Mouse (Mus musculus) liver, postnatal 0 days (tissue): ENCODE measurements around the gene Irak3. TPM values are rescaled to one million over a fixed set of nuclear protein-coding genes. Genes with fewer than 3 reads are reported as not detected.
"Not testable (repeated sequence)": the region's sequence is repeated elsewhere in the genome, so short reads cannot be mapped to it uniquely, and the experiment has no call there.

Experiments used
- ATAC-seq: fragments of 200-750 bp; cut with Nextera tagmentation; 2 replicates; pipeline ENCODE4 v1.8.0; 2017; ENCODE audit warnings: mild to moderate bottlenecking, moderate library complexity
- DNase-seq: peaks from one replicate; pipeline ENCODE4 v3.0.0-alpha.2; 2016
- H3K27ac ChIP-seq: fragments of 300-500 bp; sonication (generic); 2 replicates; pipeline ENCODE4 v1.5.1; 2014; ENCODE audit warnings: antibody characterized with exemption, moderate library complexity, mild to moderate bottlenecking, low read depth
- H3K27me3 ChIP-seq: fragments of 300-500 bp; sonication (generic); 2 replicates; pipeline ENCODE4 v1.6.1; 2014; ENCODE audit warnings: low read length, control low read depth, mixed read lengths; ENCODE audit not compliant: insufficient read depth
- H3K36me3 ChIP-seq: fragments of 300-500 bp; sonication (generic); replicated peaks from 2 replicates; pipeline ENCODE4 v1.6.1; 2014; ENCODE audit warnings: mild to moderate bottlenecking, control low read depth, low read length, moderate library complexity, mixed read lengths; ENCODE audit not compliant: insufficient read depth
- H3K4me1 ChIP-seq: fragments of 300-500 bp; sonication (generic); 2 replicates; pipeline ENCODE4 v1.6.1; 2014; ENCODE audit warnings: antibody characterized with exemption, mild to moderate bottlenecking, control low read depth; ENCODE audit not compliant: insufficient read depth
- H3K4me2 ChIP-seq: fragments of 300-500 bp; sonication (generic); 2 replicates; pipeline ENCODE4 v1.6.1; 2014; ENCODE audit warnings: low read depth, mild to moderate bottlenecking, low read length, moderate library complexity, mixed read lengths
- H3K4me3 ChIP-seq: fragments of 300-500 bp; sonication (generic); 2 replicates; pipeline ENCODE4 v1.5.1; 2014; ENCODE audit warnings: low read depth, low read length
- H3K9ac ChIP-seq: fragments of 300-500 bp; sonication (generic); replicated peaks from 2 replicates; pipeline ENCODE4 v1.6.1; 2014; ENCODE audit warnings: mild to moderate bottlenecking, moderate library complexity
- H3K9me3 ChIP-seq: fragments of 300-500 bp; sonication (generic); 2 replicates; pipeline ENCODE4 v1.6.1; 2016; ENCODE audit warnings: mild to moderate bottlenecking, control low read depth, low read length, mixed read lengths
- CTCF ChIP-seq: sonication (generic); IDR thresholded peaks from 2 replicates; pipeline ENCODE4 v1.5.1; 2016; ENCODE audit warnings: antibody characterized with exemption, low read depth
- EP300 ChIP-seq: IDR thresholded peaks from 2 replicates; pipeline ENCODE4 v1.6.1; 2016; ENCODE audit warnings: antibody characterized with exemption, low read depth, mild to moderate bottlenecking
- WGBS: fragments of 180-500 bp; shearing (Covaris S2); extraction: QIAGEN DNeasy Blood & Tissue Kit; methylation state at CpG from one replicate; pipeline ENCODE4 v1.1.7; 2014; ENCODE audit not compliant: insufficient replicate concordance; 5-methylcytosine and 5-hydroxymethylcytosine counted together
- polyA plus RNA-seq: library from polyadenylated mRNA; unstranded; fragments of >200 nt; fragmentation: Nextera tagmentation; extraction: Ambion mirVana; gene quantifications from 2 replicates; pipeline ENCODE4 v1.2.1, GENCODE M21; 2015

The Irak3 gene
- polyA plus RNA-seq, 1 experiment from 2014 or later: 1.5 TPM

DNA sequence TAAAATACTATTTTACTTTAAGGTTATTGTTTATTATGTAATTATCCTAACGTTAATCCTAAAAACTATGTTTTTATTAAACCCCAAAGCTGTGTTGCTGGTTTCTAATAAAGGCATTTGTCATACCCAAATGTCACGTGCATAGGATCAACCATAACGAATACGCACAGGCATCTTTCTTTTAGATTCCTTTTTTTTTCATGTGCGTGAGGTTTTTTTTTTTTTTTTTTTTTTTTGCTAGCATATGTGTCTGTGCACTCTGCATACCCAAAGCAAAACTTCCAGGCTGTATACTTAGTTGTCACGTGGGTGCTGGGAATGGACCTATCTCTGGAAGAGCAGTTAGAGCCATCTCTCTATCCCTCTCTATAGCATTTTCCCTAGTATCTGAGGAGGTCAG, 88.0 kb downstream of the Irak3 start:
- peaks cover 6% of the 10 kb centered on the region for H3K36me3 ChIP-seq
- H3K9me3 ChIP-seq: no peaks in the 10 kb centered on the region
- TF ChIP-seq EP300: no peak
- H3K4me3 ChIP-seq: no peak overlapping the region
- H3K27me3 ChIP-seq: no peaks in the 10 kb centered on the region
- no peak overlapping the region for H3K27ac ChIP-seq
- WGBS: 81% methylated on average over 6 of the region's 6 CpGs
- ATAC-seq (no peak), DNase-seq (no peak)
- no peak overlapping the region for H3K9ac ChIP-seq
- H3K4me2 ChIP-seq: no peak overlapping the region
- H3K4me1 ChIP-seq: peaks cover 4% of the 10 kb centered on the region; the same call in 1 of the 2 replicates

DNA sequence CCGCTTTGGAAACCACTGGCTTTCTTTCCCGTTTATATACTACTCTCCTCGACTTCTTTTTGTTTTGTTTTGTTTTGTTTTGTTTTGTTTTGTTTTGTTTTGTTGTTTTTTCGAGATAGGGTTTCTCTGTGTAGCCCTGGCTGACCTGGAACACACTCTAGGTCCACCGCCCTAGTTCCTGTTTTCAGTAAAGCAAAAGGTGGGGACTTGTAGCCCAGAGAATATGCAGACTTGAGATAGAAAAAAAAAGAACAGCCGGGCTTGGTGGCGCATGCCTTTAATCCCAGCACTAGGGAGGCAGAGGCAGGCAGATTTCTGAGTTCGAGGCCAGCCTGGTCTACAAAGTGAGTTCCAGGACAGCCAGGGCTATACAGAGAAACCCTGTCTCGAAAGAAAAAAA, 88.4 kb downstream of the Irak3 start:
- not testable (repeated sequence) for H3K9me3 ChIP-seq, H3K27me3 ChIP-seq, H3K4me1 ChIP-seq, DNase-seq, ATAC-seq
- Histone ChIP-seq H3K9ac (peak overlapping the region; percentile 60), H3K36me3 (peaks cover 10% of the 10 kb centered on the region), H3K4me2 (peak overlapping the region; percentile 74), H3K4me3 (peak overlapping the region; percentile 83), H3K27ac (peak overlapping the region; percentile 99)
- 34% methylated on average over 9 of the region's 9 CpGs for WGBS

DNA sequence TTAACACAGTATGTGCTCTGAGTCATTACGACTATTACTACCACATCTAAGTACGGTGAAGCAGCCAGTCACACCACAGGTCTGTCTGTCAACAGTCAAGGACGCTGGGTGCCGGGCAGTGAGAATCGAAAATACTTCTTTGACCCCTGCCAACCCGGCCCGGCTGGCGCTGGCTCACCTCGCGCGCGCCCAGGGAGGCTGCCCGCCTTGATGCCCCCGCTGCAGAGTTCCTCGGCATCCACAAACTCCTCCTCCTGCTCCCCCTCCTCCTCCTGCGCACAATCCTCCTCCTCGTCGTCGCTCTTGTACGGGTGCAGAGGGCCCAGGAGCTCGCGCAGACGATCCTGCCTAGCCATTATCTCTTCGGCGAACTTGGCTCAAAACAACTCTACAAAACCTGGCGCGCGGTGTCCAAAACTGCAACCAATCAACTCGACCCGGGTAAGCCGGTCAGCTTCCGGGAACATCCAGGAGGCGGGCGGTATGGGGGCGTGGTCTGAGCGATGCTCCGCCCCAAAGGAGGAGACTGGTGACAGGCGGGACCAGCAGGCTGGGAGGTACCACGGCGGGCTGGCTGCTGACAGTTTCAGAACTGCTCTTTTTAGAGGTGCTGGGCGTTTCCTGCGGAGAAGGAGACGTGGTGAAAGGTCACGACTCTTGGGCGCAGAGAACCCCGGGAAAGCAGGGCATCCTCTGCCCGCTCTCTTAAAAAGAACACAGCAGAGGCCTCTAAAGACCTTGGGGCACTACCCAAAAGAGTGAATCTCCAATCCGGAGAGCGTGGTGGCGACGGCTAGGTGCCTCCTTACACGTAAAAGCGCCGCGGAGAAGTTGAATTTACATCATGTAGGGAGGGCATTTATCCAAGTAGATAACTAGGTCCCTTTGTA, 89.2 kb downstream of the Irak3 start, which contains the start of gene Helb:
Gene Helb (minus strand): TSS at position 481 of the 890 bp plus-strand sequence.
- ATAC-seq (peak; percentile 99), DNase-seq (peak; percentile 100)
- Histone ChIP-seq H3K4me3 (peak within 1 kb of the TSS; percentile 83), H3K9ac (peak within 1 kb of the TSS; percentile 87), H3K27ac (peak within 1 kb of the TSS; percentile 99), H3K4me2 (peak within 1 kb of the TSS; percentile 74), H3K36me3 (peaks cover 10% of the 10 kb centered on the region), H3K4me1 (peaks cover 4% of the 10 kb centered on the region; the same call in 1 of the 2 replicates), H3K27me3 (no peaks in the 10 kb centered on the region), H3K9me3 (no peaks in the 10 kb centered on the region)
- WGBS: under 1% methylated on average over 55 of the region's 55 CpGs
- no peak for TF ChIP-seq CTCF
- TF ChIP-seq EP300: 0 out of 2 replicates have a peak, but pooled peaks have one; percentile 51

DNA sequence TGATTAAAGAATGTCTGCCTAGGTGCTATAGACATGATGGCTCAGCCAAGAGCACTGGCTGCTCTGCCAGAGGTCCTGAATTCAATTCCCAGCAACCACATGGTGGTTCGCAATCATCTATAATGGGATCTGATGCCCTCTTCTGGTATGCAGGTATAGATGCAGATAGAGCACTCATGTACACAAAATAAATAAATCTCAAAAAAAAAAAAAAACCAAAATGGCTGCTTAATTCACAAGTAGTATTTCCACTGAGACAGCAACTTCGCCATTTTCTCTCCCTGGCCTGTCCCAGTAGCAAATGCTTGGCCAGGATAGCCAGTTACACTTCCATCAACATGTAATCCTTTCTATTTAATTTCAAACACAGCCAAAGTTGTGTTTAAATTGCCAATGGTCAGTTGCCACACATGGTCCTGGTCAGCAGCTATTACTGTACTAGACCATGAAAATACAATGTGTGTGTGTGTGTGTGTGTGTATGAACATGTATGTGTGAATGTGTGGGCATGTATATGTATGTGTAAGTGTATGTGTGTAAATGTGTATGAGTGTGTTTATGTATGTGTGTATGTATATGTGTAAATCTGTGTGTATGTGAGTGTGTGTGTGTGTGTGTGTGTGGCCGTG, 90.1 kb downstream of the Irak3 start:
- Histone ChIP-seq H3K36me3 (peaks cover 11% of the 10 kb centered on the region), H3K9me3 (no peaks in the 10 kb centered on the region), H3K27ac (peak overlapping the region; percentile 99), H3K9ac (peak overlapping the region; percentile 87), H3K4me1 (peaks cover 4% of the 10 kb centered on the region; the same call in 1 of the 2 replicates), H3K27me3 (no peaks in the 10 kb centered on the region), H3K4me2 (peak overlapping the region; percentile 74), H3K4me3 (peak overlapping the region; percentile 83)
- no peak for ATAC-seq
- 59% methylated on average over 3 of the region's 3 CpGs for WGBS
- no peak for DNase-seq
- TF ChIP-seq EP300: no peak
- TF ChIP-seq CTCF: peak; percentile 29

DNA sequence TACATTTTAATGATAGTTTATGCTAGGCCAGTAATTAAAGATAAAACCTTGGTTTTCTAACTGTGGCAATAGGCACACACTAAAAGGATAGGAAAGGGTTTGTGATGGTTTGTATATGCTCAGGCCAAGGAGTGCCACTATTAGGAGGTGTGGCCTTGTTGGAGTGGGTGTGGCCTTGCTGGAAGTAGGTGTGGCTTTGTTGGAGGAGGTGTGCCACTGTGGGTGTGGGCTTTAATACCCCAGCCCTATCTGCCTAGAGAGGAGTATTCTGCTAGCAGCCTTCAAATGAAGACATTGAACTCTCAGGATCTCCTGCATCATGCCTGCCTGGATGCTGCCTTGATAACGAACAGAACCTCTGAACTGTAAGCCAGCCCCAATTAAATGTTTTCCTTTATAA, 101.1 kb downstream of the Irak3 start:
- no peak for ATAC-seq
- DNase-seq: no peak
- Histone ChIP-seq H3K4me3 (no peak overlapping the region), H3K4me1 (no peaks in the 10 kb centered on the region), H3K27ac (no peak overlapping the region), H3K36me3 (peaks cover 57% of the 10 kb centered on the region), H3K9ac (no peak overlapping the region), H3K27me3 (no peaks in the 10 kb centered on the region), H3K4me2 (no peak overlapping the region), H3K9me3 (no peaks in the 10 kb centered on the region)
- 94% methylated on average over 1 of the region's 1 CpGs for WGBS
- TF ChIP-seq CTCF (no peak), EP300 (no peak)

DNA sequence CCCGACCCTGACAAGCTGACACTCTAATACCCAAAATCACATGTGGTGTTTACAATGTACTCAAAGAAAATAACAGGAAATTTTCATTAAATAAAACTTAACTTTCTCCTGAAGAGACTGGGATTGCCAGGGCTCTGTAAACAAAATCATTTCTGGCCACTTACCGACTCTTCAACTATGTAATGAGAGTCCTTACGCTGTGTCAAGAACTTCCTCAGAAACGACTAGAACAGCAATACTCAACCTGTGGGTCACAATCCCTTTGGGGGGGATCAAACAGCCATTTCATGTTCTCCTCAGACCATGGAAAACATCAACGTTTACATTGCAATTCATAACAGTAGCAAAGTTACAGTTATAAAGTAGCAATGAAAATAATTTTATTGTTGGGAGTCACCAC, 104.4 kb downstream of the Irak3 start:
- H3K27ac ChIP-seq: no peak overlapping the region
- H3K36me3 ChIP-seq: peaks cover 44% of the 10 kb centered on the region
- DNase-seq (no peak), ATAC-seq (no peak)
- H3K27me3 ChIP-seq: no peaks in the 10 kb centered on the region
- TF ChIP-seq CTCF (no peak), EP300 (no peak)
- WGBS: 84% methylated on average over 5 of the region's 5 CpGs
- no peak overlapping the region for H3K4me2 ChIP-seq
- H3K9me3 ChIP-seq: no peaks in the 10 kb centered on the region
- H3K9ac ChIP-seq: no peak overlapping the region
- H3K4me1 ChIP-seq: no peaks in the 10 kb centered on the region
- H3K4me3 ChIP-seq: no peak overlapping the region
